Mouse (Mus musculus): ENCODE measurements around the gene Tek.
"Not testable (repeated sequence)": the region's sequence is repeated elsewhere in the genome, so short reads cannot be mapped to it uniquely, and the experiment has no call there.

Tek gene

GRCm38 (mm10) chr4:94738838-94739731 is at the start of gene Tek:
Gene Tek, plus strand, starts transcription at chr4:94739289.
- DNase-seq (ENCODE audit: low read depth, low spot score), result no peak

- DNase-seq (ENCODE audit: low read depth, low spot score), result not testable (repeated sequence)
Observed at GRCm38 (mm10) chr4:94689804-94690203, 49.3 kb upstream of the Tek start.

GRCm38 (mm10) chr4:94691078-94691477 is 48.0 kb upstream of the Tek start:
- DNase-seq (ENCODE audit: low read depth, low spot score), result no peak

- DNase-seq (ENCODE audit: low read depth, low spot score), result no peak
Observed at GRCm38 (mm10) chr4:94692175-94692574, 46.9 kb upstream of the Tek start.

- DNase-seq (ENCODE audit: low read depth, low spot score), result no peak
Observed at GRCm38 (mm10) chr4:94696368-94696767, 42.7 kb upstream of the Tek start.

GRCm38 (mm10) chr4:94711002-94711401 is 28.1 kb upstream of the Tek start:
- DNase-seq (ENCODE audit: low read depth, low spot score), result no peak

- DNase-seq (ENCODE audit: low read depth, low spot score), result peak; percentile 7
Observed at GRCm38 (mm10) chr4:94711426-94711825, 27.7 kb upstream of the Tek start.

GRCm38 (mm10) chr4:94713741-94714140 is 25.3 kb upstream of the Tek start:
- no peak for DNase-seq (ENCODE audit: low read depth, low spot score)

GRCm38 (mm10) chr4:94715166-94715565 is 23.9 kb upstream of the Tek start:
- DNase-seq (ENCODE audit: low read depth, low spot score), result no peak

- no peak for DNase-seq (ENCODE audit: low read depth, low spot score)
Observed at GRCm38 (mm10) chr4:94725799-94726198, 13.3 kb upstream of the Tek start.

- DNase-seq (ENCODE audit: low read depth, low spot score), result no peak
Observed at GRCm38 (mm10) chr4:94732721-94733120, 6.4 kb upstream of the Tek start.

- no peak for DNase-seq (ENCODE audit: low read depth, low spot score)
Observed at GRCm38 (mm10) chr4:94737326-94738295, 1.5 kb upstream of the Tek start.

- no peak for DNase-seq (ENCODE audit: low read depth, low spot score)
Observed at GRCm38 (mm10) chr4:94741824-94742223, 2.7 kb downstream of the Tek start.

GRCm38 (mm10) chr4:94745749-94746148 is 6.7 kb downstream of the Tek start:
- no peak for DNase-seq (ENCODE audit: low read depth, low spot score)

GRCm38 (mm10) chr4:94746387-94746811 is 7.3 kb downstream of the Tek start:
- DNase-seq (ENCODE audit: low read depth, low spot score), result no peak

- no peak for DNase-seq (ENCODE audit: low read depth, low spot score)
Observed at GRCm38 (mm10) chr4:94747338-94747737, 8.2 kb downstream of the Tek start.

GRCm38 (mm10) chr4:94752512-94752911 is 13.4 kb downstream of the Tek start:
- DNase-seq (ENCODE audit: low read depth, low spot score), result no peak

GRCm38 (mm10) chr4:94765217-94765616 is 26.1 kb downstream of the Tek start:
- DNase-seq (ENCODE audit: low read depth, low spot score), result peak; percentile 69

GRCm38 (mm10) chr4:94766176-94766575 is 27.1 kb downstream of the Tek start:
- DNase-seq (ENCODE audit: low read depth, low spot score), result no peak

GRCm38 (mm10) chr4:94768624-94769023 is 29.5 kb downstream of the Tek start:
- no peak for DNase-seq (ENCODE audit: low read depth, low spot score)

GRCm38 (mm10) chr4:94781043-94781442 is 42.0 kb downstream of the Tek start:
- DNase-seq (ENCODE audit: low read depth, low spot score), result no peak

GRCm38 (mm10) chr4:94785921-94786320 is 46.8 kb downstream of the Tek start:
- DNase-seq (ENCODE audit: low read depth, low spot score), result no peak
